Mouse (Mus musculus): Measurements from ENCODE around the gene Nfxl1. TPM values are rescaled to one million over a fixed set of nuclear protein-coding genes. Genes with fewer than 3 reads are reported as not detected.

The Nfxl1 gene
- polyA plus RNA-seq, 1 experiment = 0.24 TPM

DNA sequence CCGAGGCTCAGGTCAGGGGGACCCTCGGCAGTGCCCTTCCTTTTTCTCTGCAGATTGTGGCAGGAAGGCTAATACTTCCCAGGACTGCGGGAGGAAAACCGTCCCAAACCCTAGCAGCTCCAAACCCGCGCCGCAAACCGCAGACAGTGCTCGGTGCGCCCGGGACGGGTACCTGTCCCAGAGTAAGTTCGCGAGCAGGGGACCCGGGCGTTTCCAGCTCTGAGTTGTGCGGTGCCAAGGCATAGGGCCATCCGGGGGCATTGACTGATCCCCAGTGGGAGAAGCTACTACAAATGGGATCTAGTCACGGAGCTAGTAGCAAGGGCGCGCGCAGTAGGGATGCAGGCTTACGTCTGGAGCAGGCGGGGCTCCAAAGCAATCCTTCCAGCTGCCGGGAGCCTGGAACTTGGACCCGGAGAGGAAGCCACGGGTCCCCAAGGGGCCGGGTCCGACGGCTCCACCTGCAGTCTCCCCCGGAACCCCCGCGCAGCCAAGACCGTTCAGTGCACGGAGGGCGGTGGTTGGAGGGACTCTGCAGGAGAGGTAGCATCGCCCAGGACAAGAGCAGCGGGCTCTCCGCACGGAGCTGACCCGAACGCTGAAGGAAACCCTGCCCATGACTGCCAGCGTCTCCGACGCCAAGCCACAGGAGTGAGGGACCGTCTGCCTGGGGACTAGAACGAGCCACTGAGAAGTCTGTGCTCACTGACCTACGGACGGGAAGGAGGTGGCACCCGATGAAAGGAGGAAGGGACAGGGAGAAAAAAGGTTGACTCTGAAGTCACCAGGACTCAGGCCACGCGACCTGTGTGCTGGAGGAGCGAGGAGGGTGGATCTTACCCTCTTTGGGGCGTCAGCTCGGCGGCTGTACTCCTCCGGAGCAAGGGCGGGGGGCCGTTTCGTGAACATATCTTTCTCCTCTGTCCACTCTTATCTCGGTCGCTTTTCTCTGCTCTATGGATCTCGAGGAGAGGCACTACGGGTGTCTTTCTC is 55.7 kb downstream of the Nfxl1 start, which contains the start of gene Corin:
Corin (minus strand) TSS at position 943 of the 993 bp plus-strand sequence.
- TF ChIP-seq GATA1 (IDR thresholded peaks at IDR 0.05; ENCODE audit: low read length) = no peak
- no peaks in the 10 kb centered on the region for H3K9me3 ChIP-seq (ENCODE audit: control insufficient read depth, low read length)
- H3K27me3 ChIP-seq (ENCODE audit: control insufficient read depth) = peaks cover 36% of the 10 kb centered on the region
- H3K4me3 ChIP-seq (replicated peaks) = no peak within 1 kb of the TSS
- H3K36me3 ChIP-seq (ENCODE audit: control insufficient read depth) = no peaks in the 10 kb centered on the region
- peaks cover 2% of the 10 kb centered on the region for H3K4me1 ChIP-seq (ENCODE audit: control insufficient read depth)

- Histone ChIP-seq H3K36me3 (ENCODE audit: control insufficient read depth) (no peaks in the 10 kb centered on the region), H3K9me3 (ENCODE audit: control insufficient read depth, low read length) (no peaks in the 10 kb centered on the region), H3K4me3 (replicated peaks) (no peak overlapping the region), H3K4me1 (ENCODE audit: control insufficient read depth) (peaks cover 2% of the 10 kb centered on the region), H3K27me3 (ENCODE audit: control insufficient read depth) (peaks cover 36% of the 10 kb centered on the region)
- TF ChIP-seq GATA1 (IDR thresholded peaks at IDR 0.05; ENCODE audit: low read length) = no peak
- no peak for TF ChIP-seq TAL1 (IDR thresholded peaks at IDR 0.05; ENCODE audit: low read length)
Measured at GRCm38 (mm10) chr5:72502778-72503177, 56.7 kb downstream of the Nfxl1 start.

- H3K27me3 ChIP-seq (ENCODE audit: control insufficient read depth) = peaks cover 36% of the 10 kb centered on the region
Measured at GRCm38 (mm10) chr5:72501763-72502162, 57.7 kb downstream of the Nfxl1 start.

GRCm38 (mm10) chr5:72498271-72498670 is 61.2 kb downstream of the Nfxl1 start:
- Histone ChIP-seq H3K36me3 (ENCODE audit: control insufficient read depth) (no peaks in the 10 kb centered on the region), H3K4me3 (replicated peaks) (no peak overlapping the region), H3K27me3 (ENCODE audit: control insufficient read depth) (peaks cover 12% of the 10 kb centered on the region), H3K4me1 (ENCODE audit: control insufficient read depth) (no peaks in the 10 kb centered on the region), H3K9me3 (ENCODE audit: control insufficient read depth, low read length) (no peaks in the 10 kb centered on the region)
- no peak for TF ChIP-seq TAL1 (IDR thresholded peaks at IDR 0.05; ENCODE audit: low read length)
- no peak for TF ChIP-seq GATA1 (IDR thresholded peaks at IDR 0.05; ENCODE audit: low read length)

More at GRCm38 (mm10) chr5:72501763-72502162, 57.7 kb downstream of the Nfxl1 start:
- Histone ChIP-seq H3K4me1 (ENCODE audit: control insufficient read depth) (peaks cover 2% of the 10 kb centered on the region), H3K36me3 (ENCODE audit: control insufficient read depth) (no peaks in the 10 kb centered on the region), H3K9me3 (ENCODE audit: control insufficient read depth, low read length) (no peaks in the 10 kb centered on the region), H3K4me3 (replicated peaks) (no peak overlapping the region)
- TF ChIP-seq GATA1 (IDR thresholded peaks at IDR 0.05; ENCODE audit: low read length) (no peak), TAL1 (IDR thresholded peaks at IDR 0.05; ENCODE audit: low read length) (no peak)

DNA sequence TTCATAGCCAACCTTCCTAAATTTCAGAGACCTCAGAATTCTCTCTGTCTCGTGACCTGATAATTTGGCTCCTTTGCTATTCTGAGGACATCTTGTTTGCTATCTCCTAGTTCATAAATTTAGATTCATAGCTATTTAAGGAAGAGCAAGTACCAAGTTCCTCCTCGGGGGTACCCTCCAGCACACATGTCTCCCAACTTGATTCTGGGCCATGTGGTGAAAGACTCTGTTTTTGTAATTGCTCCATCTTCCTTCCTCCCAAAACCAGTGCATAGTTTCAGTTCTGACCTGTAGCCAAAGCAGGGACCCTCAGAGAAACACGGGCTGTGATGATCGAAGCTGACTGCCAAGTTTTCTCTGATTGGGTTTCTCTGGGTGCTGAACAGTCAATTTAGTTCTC is 62.7 kb downstream of the Nfxl1 start:
- peaks cover 3% of the 10 kb centered on the region; the same call in 1 of the 2 replicates for H3K27me3 ChIP-seq (ENCODE audit: control insufficient read depth)
- H3K36me3 ChIP-seq (ENCODE audit: control insufficient read depth) = no peaks in the 10 kb centered on the region
- H3K4me1 ChIP-seq (ENCODE audit: control insufficient read depth) = no peaks in the 10 kb centered on the region
- H3K9me3 ChIP-seq (ENCODE audit: control insufficient read depth, low read length) = peaks cover 4% of the 10 kb centered on the region
- TF ChIP-seq GATA1 (IDR thresholded peaks at IDR 0.05; ENCODE audit: low read length) (no peak), TAL1 (IDR thresholded peaks at IDR 0.05; ENCODE audit: low read length) (no peak)
- H3K4me3 ChIP-seq (replicated peaks) = no peak overlapping the region

- H3K36me3 ChIP-seq (ENCODE audit: control insufficient read depth) = no peaks in the 10 kb centered on the region
- TF ChIP-seq GATA1 (IDR thresholded peaks at IDR 0.05; ENCODE audit: low read length) = no peak
- TF ChIP-seq TAL1 (IDR thresholded peaks at IDR 0.05; ENCODE audit: low read length) = no peak
- H3K4me1 ChIP-seq (ENCODE audit: control insufficient read depth) = no peaks in the 10 kb centered on the region
- peaks cover 5% of the 10 kb centered on the region for H3K9me3 ChIP-seq (ENCODE audit: control insufficient read depth, low read length)
- no peak overlapping the region for H3K4me3 ChIP-seq (replicated peaks)
- H3K27me3 ChIP-seq (ENCODE audit: control insufficient read depth) = no peaks in the 10 kb centered on the region
Measured at GRCm38 (mm10) chr5:72493906-72494305, 65.6 kb downstream of the Nfxl1 start.

DNA sequence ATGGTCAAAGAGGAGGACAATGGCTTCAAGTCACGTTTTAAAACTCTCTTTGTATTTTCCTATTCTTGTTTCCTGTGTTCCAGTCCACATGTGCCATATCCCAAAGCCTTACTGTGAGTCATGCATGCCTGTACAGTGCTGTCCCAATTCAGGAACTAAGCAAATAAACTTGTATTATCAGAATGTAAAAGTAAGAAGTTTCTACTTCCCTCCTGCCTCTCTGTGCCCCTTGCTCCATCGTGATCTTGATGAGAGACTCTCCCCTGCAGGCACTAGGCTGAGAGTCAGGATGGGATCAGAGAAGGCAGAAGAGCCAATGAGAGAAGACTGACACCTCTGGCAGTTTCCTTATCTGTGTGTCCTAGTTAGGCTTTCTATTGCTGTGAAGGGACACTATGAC is 68.3 kb downstream of the Nfxl1 start:
- H3K27me3 ChIP-seq (ENCODE audit: control insufficient read depth) = no peaks in the 10 kb centered on the region
- H3K4me1 ChIP-seq (ENCODE audit: control insufficient read depth) = no peaks in the 10 kb centered on the region
- H3K9me3 ChIP-seq (ENCODE audit: control insufficient read depth, low read length) = peaks cover 5% of the 10 kb centered on the region
- no peaks in the 10 kb centered on the region for H3K36me3 ChIP-seq (ENCODE audit: control insufficient read depth)
- H3K4me3 ChIP-seq (replicated peaks) = no peak overlapping the region
- TF ChIP-seq TAL1 (IDR thresholded peaks at IDR 0.05; ENCODE audit: low read length) (no peak), GATA1 (IDR thresholded peaks at IDR 0.05; ENCODE audit: low read length) (no peak)

DNA sequence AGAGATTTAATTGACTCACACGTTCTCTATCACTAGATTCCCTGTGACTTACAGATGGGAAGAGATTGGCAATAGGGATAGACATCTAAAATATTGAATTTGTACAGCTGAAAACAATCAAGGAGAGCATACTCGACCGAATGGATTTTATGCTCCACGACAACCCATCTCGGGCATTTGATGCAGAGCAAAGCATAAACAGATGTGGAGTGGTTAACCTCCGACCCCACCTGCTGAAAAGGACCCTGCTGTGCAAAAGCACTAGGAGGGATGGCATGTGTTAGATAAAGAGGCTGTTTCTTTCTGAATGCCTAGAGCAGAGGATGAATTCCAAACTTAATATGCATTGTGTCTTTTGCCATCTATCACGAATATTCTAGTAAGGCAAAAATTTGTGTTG is 79.0 kb downstream of the Nfxl1 start:
- Histone ChIP-seq H3K4me1 (ENCODE audit: control insufficient read depth) (no peaks in the 10 kb centered on the region), H3K4me3 (replicated peaks) (no peak overlapping the region), H3K36me3 (ENCODE audit: control insufficient read depth) (no peaks in the 10 kb centered on the region), H3K9me3 (ENCODE audit: control insufficient read depth, low read length) (no peaks in the 10 kb centered on the region), H3K27me3 (ENCODE audit: control insufficient read depth) (no peaks in the 10 kb centered on the region)
- TF ChIP-seq GATA1 (IDR thresholded peaks at IDR 0.05; ENCODE audit: low read length) (no peak), TAL1 (IDR thresholded peaks at IDR 0.05; ENCODE audit: low read length) (no peak)

- no peaks in the 10 kb centered on the region for H3K27me3 ChIP-seq (ENCODE audit: control insufficient read depth)
- no peaks in the 10 kb centered on the region for H3K4me1 ChIP-seq (ENCODE audit: control insufficient read depth)
- no peaks in the 10 kb centered on the region for H3K36me3 ChIP-seq (ENCODE audit: control insufficient read depth)
- no peaks in the 10 kb centered on the region for H3K9me3 ChIP-seq (ENCODE audit: control insufficient read depth, low read length)
- H3K4me3 ChIP-seq (replicated peaks) = no peak overlapping the region
- TF ChIP-seq GATA1 (IDR thresholded peaks at IDR 0.05; ENCODE audit: low read length) (no peak), TAL1 (IDR thresholded peaks at IDR 0.05; ENCODE audit: low read length) (no peak)
Measured at GRCm38 (mm10) chr5:72472317-72473009, 87.0 kb downstream of the Nfxl1 start.

Measured in erythroblast, embryonic 14.5 days (primary cell).